Mouse (Mus musculus): Measurements from ENCODE around the gene Hoxd10.
A peak's percentile ranks its signal among the peaks of the same experiment; 100 is the strongest.

Gene Hoxd10

GRCm38 (mm10) chr2:74709465-74710419 is 18.0 kb downstream of the Hoxd10 start:
- DNase-seq (ENCODE audit: low spot score) = no peak

DNA sequence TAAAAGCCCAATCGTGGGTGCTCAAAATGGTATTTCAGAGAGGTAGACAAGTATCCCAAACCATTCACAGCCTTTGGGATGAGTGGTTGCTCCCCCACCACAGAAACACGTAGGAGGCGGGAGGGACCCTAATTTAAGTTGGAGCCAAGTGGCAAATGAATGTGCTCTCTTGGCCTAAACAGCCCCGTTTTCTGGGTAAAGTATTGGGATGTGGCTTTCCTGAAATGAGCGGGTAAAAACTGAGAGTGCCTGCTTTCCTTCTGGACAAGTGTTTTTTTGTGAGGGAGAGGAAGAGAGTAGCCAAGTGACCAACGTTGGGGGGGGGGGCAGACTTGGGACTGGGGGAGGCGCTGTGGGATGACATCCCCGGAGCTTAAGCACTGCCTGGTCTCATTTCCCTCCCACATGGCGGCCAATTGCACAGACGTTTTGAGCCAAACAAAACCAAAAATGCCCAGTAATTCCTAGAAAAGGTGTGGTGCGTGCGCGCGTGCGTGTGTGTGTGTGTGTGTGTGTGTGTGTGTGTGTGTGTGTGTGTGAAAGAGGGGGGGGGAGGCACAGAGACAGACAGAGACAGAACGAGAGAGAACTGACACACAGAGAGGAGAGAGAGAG is 19.3 kb downstream of the Hoxd10 start:
- no peak for DNase-seq (ENCODE audit: low spot score)

DNA sequence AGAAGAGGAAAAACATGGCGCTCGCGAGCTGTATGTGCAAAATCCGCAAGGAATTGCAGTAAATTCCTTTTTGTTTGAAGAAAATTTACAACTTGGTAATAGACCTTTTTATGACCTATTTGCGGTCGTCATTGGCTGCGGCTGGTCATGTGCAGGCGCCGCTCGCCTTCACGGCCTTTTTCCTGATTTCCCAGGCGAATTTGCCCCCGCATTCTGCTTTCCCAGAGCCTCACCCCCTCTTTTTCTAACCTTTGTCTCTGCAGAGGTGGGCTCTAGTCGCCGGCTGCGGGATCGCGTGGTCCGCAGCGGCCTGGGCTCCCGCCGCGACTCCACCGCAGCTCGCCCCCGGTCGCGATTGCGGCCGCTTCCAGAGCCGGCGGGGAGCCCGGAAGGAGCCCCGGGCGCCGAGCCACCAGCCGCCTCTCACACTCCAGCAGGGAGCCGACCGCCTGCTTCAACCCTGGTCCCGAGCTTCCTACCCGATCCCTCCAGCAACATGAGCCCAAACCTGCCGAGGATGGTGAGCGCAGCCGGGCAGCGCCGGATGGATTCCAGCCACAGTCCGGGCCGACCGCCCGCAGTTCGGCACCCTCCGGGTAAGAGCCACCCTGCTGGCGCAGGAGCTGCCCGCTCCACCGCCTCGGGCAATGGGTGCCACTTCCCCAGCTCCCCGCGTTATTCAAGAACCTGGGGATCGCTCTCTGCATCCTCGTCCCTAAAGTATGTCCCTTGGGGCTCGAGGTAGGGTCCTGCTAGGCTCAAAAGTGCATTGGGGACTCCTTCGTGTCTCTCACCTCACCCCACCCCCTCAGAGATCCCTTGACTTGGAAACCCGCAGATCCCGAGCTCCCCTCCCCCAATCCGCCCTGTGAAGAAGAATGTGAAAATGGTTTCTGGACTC is 20.2 kb downstream of the Hoxd10 start, which contains the start of the genes Hoxd3 and Hoxd4:
Gene Hoxd3, plus strand, starts transcription at position 207 of the 901 bp plus-strand sequence.
Gene Hoxd4, plus strand, starts transcription at position 209 of the 901 bp plus-strand sequence.
- no peak for DNase-seq (ENCODE audit: low spot score)

DNA sequence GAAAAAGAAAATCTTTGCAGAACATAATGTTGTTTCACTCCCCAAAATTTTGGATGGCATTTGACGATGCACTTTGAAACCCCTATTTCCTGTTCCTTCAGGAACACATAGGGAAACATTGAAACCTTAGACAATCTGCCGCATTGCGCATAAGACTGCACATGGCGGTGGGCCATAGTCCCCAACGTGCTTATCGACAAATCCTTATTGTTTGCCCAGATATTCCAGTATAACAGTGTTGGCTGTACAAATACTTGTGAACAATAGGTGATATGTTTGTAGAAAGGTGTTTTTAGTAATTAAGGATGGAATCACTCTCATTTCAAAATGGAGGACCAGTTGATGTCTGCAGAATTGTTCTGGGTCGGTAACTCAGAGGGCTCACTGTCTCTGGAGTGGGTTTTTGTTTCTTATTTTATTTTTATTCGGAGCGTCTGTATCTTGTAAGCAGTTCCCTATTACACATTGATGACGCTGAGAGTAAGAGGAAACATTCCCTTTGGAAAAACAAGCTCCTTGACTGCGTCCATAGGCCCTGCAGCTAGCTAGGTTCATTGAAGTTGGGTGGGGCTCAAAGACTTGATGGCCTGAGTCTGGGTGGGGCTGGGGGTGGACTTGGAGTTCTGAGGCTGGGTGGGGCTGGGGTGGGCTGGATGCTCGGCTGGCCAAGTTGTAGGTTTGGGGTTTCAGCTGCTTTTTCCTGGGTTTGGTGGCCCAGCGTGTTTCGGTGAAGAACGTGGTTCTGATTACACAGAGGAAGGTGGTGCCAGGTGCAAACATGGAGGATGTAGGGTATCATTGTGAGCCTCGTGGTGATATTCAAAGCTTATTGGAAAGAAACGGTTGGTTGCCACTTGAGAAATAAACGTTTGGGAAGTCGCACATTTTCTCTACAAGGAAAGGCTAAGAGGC is 21.8 kb downstream of the Hoxd10 start:
- DNase-seq (ENCODE audit: low spot score) = no peak

GRCm38 (mm10) chr2:74714156-74714789 is 22.5 kb downstream of the Hoxd10 start:
- no peak for DNase-seq (ENCODE audit: low spot score)

DNA sequence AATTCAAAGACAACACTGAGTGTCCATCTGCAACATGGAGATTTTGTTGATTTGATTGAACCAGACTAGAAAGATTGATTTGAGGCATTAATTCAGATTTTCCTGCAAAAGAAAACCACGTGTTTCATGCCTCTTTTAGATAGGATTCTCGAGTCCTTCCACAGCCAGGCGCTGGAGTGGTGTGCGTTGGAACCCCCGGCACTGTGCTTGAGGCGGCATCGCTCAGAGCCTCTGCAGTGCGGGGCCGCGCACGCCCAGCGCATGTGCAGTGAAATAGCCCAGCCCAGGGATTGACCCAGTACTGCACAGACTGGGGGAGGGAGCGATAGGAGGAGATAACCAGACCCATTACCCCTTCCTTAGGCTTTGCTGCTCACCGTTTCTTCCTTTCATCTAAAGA is 23.2 kb downstream of the Hoxd10 start:
- no peak for DNase-seq (ENCODE audit: low spot score)

DNA sequence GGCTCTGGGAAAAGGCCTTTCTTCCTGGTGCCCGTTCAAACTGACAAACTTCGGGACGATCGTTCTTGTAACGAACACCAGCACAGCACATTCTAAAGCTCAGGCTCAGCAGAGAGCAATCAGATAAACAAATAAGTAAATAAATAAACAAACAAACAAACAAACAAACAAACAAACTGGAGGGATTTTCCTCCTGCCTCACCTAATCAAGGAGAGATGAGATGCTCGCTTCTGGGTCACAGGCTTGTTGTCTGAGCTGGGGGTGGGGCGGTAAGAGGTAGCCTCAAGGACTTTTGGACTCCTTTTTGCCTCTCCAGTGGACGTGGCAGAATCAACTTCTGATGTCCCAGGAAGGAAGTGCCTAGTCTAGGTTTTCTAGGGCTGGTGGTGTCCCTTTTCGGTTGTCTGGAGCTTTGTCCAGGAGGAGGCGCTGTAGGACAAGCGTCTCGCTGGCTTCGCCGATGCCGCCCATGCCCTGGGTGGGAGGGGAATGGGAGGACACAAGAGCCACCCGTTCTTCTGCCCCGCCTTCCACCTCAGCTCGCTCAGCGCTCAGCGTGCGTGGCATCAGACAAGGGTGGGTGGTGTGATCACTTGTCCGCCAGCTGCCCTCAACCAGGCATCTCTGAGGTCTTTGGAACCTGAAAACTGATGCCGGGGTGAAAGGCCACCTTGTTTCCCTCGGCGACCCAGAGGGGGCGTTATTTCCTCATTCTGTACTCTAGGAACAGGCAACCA is 23.9 kb downstream of the Hoxd10 start:
- DNase-seq (ENCODE audit: low spot score) = peak; percentile 83

DNA sequence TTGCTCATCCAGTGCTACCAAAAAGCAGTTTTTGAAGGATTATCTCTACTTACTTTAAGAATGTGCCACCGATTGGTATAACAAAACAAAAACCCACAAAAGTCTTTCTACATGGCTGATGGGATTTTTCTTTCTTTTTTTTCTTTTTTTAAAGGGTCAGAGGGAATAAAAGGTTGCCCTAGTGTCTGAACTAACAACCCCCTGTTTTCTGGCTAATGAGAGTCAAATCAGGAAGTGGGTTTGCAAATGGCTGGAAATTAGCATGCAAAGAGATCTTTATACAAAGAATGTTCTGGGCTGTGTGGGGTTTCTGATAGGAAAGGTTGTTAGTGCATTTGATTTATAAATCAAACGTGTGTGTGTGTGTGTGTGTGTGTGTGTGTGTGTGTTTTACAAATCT is 28.7 kb downstream of the Hoxd10 start:
- DNase-seq (ENCODE audit: low spot score) = no peak

GRCm38 (mm10) chr2:74720955-74721491 is 29.3 kb downstream of the Hoxd10 start:
- DNase-seq (ENCODE audit: low spot score) = no peak

DNA sequence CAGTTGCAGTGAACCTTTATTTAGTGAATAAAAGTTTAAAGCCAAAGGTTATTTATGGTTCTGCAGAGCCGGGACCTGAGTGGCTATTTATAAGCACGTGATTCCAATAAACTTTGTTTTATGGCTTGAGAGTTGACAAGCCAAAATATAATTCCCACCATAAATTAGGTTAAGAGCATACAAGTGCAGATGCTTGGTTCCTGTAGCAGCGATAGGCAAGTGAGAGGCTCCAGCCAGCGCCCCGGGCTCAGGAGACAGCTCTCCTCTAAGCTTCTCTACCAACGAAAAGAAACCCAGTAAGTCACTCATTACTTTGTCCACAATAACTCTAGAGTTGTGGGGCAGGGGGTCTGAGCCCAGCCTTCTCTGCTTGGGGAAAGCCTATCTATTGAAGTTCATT is 30.2 kb downstream of the Hoxd10 start:
- DNase-seq (ENCODE audit: low spot score) = no peak

GRCm38 (mm10) chr2:74722949-74723348 is 31.2 kb downstream of the Hoxd10 start:
- no peak for DNase-seq (ENCODE audit: low spot score)

GRCm38 (mm10) chr2:74724244-74725015 is 32.7 kb downstream of the Hoxd10 start:
- no peak for DNase-seq (ENCODE audit: low spot score)

DNA sequence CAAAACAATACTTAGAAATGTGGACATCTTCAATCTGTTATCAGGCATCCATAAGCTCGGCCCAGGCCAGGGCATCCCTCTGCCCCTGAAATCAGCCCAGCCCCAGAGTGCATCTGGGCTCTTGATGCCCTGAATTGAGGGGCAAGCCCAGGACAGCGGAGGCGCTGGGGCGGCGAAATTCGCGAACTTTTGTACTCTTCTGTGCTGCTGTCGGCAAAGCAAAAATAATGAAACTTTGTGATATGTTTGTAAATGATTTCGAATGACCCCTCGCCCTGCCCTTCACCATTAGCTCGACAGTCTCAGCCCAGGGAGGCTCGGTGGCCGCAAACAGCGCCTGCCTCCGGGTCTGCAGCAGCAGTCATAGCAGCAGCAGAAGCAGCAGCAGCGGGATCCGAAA is 33.4 kb downstream of the Hoxd10 start:
- DNase-seq (ENCODE audit: low spot score) = no peak

DNA sequence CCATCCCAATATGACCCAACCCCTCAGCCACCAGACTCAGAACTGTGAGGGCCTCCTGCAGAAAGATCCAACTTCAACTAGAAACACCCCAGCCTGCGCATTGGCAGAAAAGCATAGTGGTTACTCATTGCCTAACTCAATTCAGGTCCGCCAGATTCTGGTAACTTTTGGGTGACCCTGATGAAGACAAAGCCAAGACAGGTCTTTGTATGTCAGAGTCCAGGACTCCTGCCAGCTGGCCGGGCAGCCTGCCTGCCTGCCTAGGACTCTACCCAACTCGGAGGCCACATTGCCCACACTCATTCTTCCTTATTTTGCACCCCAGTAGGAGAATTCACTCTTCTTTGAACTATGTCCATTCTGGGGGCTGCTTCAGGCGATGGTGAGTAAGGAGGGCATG is 34.8 kb downstream of the Hoxd10 start, which contains the start of gene Gm28230:
Gene Gm28230, plus strand, starts transcription at position 178 of the 400 bp plus-strand sequence.
- no peak for DNase-seq (ENCODE audit: low spot score)

GRCm38 (mm10) chr2:74726973-74727639 is 35.4 kb downstream of the Hoxd10 start:
- no peak for DNase-seq (ENCODE audit: low spot score)

DNA sequence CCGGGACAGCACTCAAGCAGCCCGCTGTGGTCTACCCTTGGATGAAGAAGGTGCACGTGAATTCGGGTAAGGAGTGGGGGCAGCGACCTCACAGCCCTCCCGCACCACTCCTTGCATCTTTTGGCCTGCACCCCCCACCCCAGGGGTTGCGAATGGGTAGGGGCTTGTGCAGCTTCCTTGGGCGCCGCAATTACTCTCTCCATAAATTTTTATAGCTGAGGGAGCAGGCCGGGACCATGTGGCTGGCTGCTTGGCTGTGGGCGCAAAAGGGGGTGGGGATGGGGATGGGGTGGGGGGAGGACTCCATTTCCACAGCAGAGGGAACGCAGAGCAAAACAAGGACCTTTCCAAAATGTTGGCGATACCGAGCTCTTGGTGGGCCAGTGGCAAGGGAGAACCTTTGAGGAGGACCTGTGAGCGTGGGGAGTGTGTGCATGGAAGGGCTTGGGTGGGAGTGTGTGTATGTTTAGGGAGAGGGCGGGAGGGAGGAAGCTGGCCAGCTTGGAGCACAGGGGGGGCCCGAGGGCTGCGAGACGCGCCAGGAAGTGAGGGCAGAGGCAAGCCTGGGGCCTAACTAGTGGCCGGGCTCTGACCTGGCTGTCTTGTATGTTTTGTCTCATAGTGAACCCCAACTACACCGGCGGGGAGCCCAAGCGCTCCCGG is 36.0 kb downstream of the Hoxd10 start:
- DNase-seq (ENCODE audit: low spot score) = no peak

- DNase-seq (ENCODE audit: low spot score) = no peak
These were observed 36.6 kb downstream of the Hoxd10 start for GRCm38 (mm10) chr2:74728303-74728680.

DNA sequence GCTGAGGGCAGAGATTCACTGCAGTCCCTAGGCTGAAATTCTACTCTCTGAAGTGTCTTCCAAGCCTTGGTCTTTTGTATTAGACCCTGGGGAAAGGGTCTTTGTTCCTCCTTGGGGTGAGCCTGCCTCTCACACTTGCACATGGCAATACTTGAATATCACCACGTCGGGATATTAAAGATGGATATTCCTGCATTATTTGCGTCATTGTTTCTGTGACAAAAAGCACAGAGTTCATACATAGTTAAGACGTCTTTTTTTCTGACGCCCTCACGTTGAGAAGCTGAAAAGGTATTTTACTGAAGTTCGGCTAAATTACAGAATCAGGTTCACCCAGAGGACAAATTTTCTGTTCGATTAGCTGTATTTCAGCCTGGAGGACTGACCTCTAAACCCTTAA is 38.6 kb downstream of the Hoxd10 start:
- DNase-seq (ENCODE audit: low spot score) = no peak

Data from T-cell, adult 2 months (primary cell).